Mouse (Mus musculus) Patski (cell line): ENCODE results near the gene Gm11084. TPM values are rescaled to one million over a fixed set of nuclear protein-coding genes. Genes with fewer than 3 reads are reported as not detected.
A peak's percentile ranks its signal among the peaks of the same experiment; 100 is the strongest.

Source experiments
- ATAC-seq: fragments of 100-300 bp; one replicate; pipeline ENCODE4 v1.8.0; 2021
- CTCF ChIA-PET: fragments of 350-600 bp; sonication (Branson Sonifier 250); formaldehyde crosslinking; loops from one replicate; lab custom pipeline; 2022; ENCODE audit warnings: inconsistent platforms; lab: Charles Lee
- POLR2A ChIA-PET: fragments of 350-600 bp; sonication (Branson Sonifier 250); formaldehyde crosslinking; loops from one replicate; lab custom pipeline; 2022; ENCODE audit warnings: antibody characterized with exemption, inconsistent platforms; lab: Charles Lee
- DNase-seq: peaks from one replicate; pipeline ENCODE4 v3.0.0-alpha.2; 2011; ENCODE audit warnings: low read depth, low spot score
- H3K27me3 ChIP-seq: fragments of 371-371 bp; one replicate; pipeline ENCODE4 v1.5.1; 2021
- CTCF ChIP-seq: fragments of 100-300 bp; IDR thresholded peaks from one replicate; pipeline ENCODE4 v1.5.1; 2021
- in situ Hi-C: fragments of 300-500 bp; cut with MboI; formaldehyde crosslinking; loops from 3 replicates; pipeline ENCODE4 v1.11.1; 2018; ENCODE audit warnings: low pct_unique_long_range_greater_than_20kb, mixed read lengths
- polyA plus RNA-seq: library from polyadenylated mRNA; unstranded; gene quantifications from one replicate; pipeline ENCODE4 v1.2.3, GENCODE M21; 2021

Gene Gm11084
- polyA plus RNA-seq, 1 experiment from 2014 or later = not detected

GRCm38 (mm10) chr2:73005611-73006515 is 19.3 kb upstream of the Gm11084 start:
- CTCF ChIA-PET = no interaction called here
- POLR2A ChIA-PET = no interaction called here
- H3K27me3 ChIP-seq = no peaks in the 10 kb centered on the region
- ATAC-seq (no peak), DNase-seq (no peak)
- TF ChIP-seq CTCF = no peak
- in situ Hi-C loops = no loop called here

GRCm38 (mm10) chr2:73003751-73004717 is 17.5 kb upstream of the Gm11084 start:
- ATAC-seq (peak; percentile 17), DNase-seq (no peak)
- POLR2A ChIA-PET = interaction anchor here (1.6 kb wide), 1 partner anchor 23 kb away, joined by 9 read pairs; the partner anchor contains the start of gene Sp3
- in situ Hi-C loops = no loop called here
- CTCF ChIA-PET = no interaction called here
- no peaks in the 10 kb centered on the region for H3K27me3 ChIP-seq
- no peak for TF ChIP-seq CTCF

GRCm38 (mm10) chr2:73003049-73003448 is 16.5 kb upstream of the Gm11084 start:
- ATAC-seq = no peak
- no peak for TF ChIP-seq CTCF
- in situ Hi-C loops = no loop called here
- no peak for DNase-seq
- ChIA-PET POLR2A (interaction anchor here (1.6 kb wide), 1 partner anchor 22 kb away, joined by 9 read pairs; the partner anchor contains the start of gene Sp3), CTCF (no interaction called here)
- H3K27me3 ChIP-seq = no peaks in the 10 kb centered on the region

GRCm38 (mm10) chr2:73002451-73002850 is 15.9 kb upstream of the Gm11084 start:
- DNase-seq = no peak
- H3K27me3 ChIP-seq = no peaks in the 10 kb centered on the region
- ChIA-PET POLR2A (no interaction called here), CTCF (no interaction called here)
- in situ Hi-C loops = no loop called here
- TF ChIP-seq CTCF = no peak
- no peak for ATAC-seq

- CTCF ChIA-PET = no interaction called here
- POLR2A ChIA-PET = no interaction called here
- no peaks in the 10 kb centered on the region for H3K27me3 ChIP-seq
- in situ Hi-C loops = no loop called here
- DNase-seq (no peak), ATAC-seq (no peak)
- no peak for TF ChIP-seq CTCF
These were observed 15.5 kb upstream of the Gm11084 start for GRCm38 (mm10) chr2:73001994-73002393.

- in situ Hi-C loops = no loop called here
- no peak for DNase-seq
- CTCF ChIA-PET = no interaction called here
- POLR2A ChIA-PET = interaction anchor here (0.6 to 1.0 kb wide), 2 partner anchors 74 to 101 kb away, joined by 4 to 5 read pairs; no protein-coding TSS in a partner anchor
- no peaks in the 10 kb centered on the region for H3K27me3 ChIP-seq
- no peak for TF ChIP-seq CTCF
- no peak for ATAC-seq
These were observed 13.7 kb upstream of the Gm11084 start for GRCm38 (mm10) chr2:73000194-73000593.

- CTCF ChIA-PET = no interaction called here
- DNase-seq (no peak), ATAC-seq (no peak)
- TF ChIP-seq CTCF = no peak
- in situ Hi-C loops = no loop called here
- POLR2A ChIA-PET = no interaction called here
- no peaks in the 10 kb centered on the region for H3K27me3 ChIP-seq
These were observed 11.1 kb upstream of the Gm11084 start for GRCm38 (mm10) chr2:72997586-72997985.

GRCm38 (mm10) chr2:72996808-72997378 is 10.4 kb upstream of the Gm11084 start:
- no peak for TF ChIP-seq CTCF
- no peak for DNase-seq
- CTCF ChIA-PET = no interaction called here
- in situ Hi-C loops = no loop called here
- POLR2A ChIA-PET = interaction anchor here (1.6 kb wide), 1 partner anchor 17 kb away, joined by 5 read pairs; the partner anchor contains the start of gene Sp3
- no peaks in the 10 kb centered on the region for H3K27me3 ChIP-seq
- ATAC-seq = no peak

GRCm38 (mm10) chr2:72995346-72996097 is 9.0 kb upstream of the Gm11084 start:
- POLR2A ChIA-PET = interaction anchor here (1.6 kb wide), 1 partner anchor 16 kb away, joined by 5 read pairs; the partner anchor contains the start of gene Sp3
- ATAC-seq (peak; percentile 82), DNase-seq (no peak)
- in situ Hi-C loops = no loop called here
- H3K27me3 ChIP-seq = no peaks in the 10 kb centered on the region
- CTCF ChIA-PET = interaction anchor here (1.2 to 1.4 kb wide), 2 partner anchors 9 to 65 kb away, joined by 3 read pairs; partner anchors contain the start of gene Gm11084
- no peak for TF ChIP-seq CTCF
